Mouse (Mus musculus) spleen, adult 2 months (tissue): ENCODE data around the gene Dlec1.

ENCODE experiments used
- CTCF ChIP-seq: fragments of 200-500 bp; IDR thresholded peaks from 2 replicates; pipeline ENCODE4 v1.5.1; 2011; ENCODE audit warnings: mild to moderate bottlenecking, inconsistent platforms; ENCODE audit not compliant: insufficient read depth, insufficient read length, insufficient replicate concordance; ENCODE audit errors: extremely low read depth
- POLR2A ChIP-seq: fragments of 200-500 bp; IDR thresholded peaks from 2 replicates; pipeline ENCODE4 v1.6.1; 2011; ENCODE audit warnings: low read depth, low read length, inconsistent platforms

- TF ChIP-seq CTCF (no peak), POLR2A (no peak)
Measured at GRCm38 (mm10) chr9:119089437-119089836, 12.8 kb upstream of the Dlec1 start.
